Mouse (Mus musculus): ENCODE data around the gene Wwc2.
A peak's percentile ranks its signal among the peaks of the same experiment; 100 is the strongest.

The Wwc2 gene

GRCm38 (mm10) chr8:47989211-47989610 is 1.5 kb downstream of the Wwc2 start:
- DNase-seq, result no peak

GRCm38 (mm10) chr8:47988111-47988510 is 2.6 kb downstream of the Wwc2 start:
- no peak for DNase-seq

DNA sequence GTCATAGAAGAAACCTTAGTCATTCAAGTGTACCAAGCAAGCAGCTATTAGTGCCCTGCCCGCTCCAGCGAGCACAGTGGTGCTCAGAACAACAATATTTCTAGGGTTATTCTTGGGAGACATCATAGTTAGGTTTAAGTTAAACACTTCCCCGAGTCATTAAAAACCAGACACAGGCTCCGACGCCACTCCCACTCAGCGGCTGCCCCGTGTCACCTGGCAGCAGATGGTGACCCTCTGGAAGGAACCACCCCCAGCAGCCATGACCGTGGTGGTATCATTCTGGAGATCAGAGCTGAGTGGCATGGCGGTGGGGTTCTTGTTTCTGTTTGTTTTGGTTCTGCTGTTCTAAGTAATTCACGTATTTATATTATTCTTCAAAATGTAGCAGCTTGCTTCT is 5.1 kb downstream of the Wwc2 start:
- no peak for DNase-seq

- no peak for DNase-seq
These were observed 5.5 kb downstream of the Wwc2 start for GRCm38 (mm10) chr8:47985243-47985642.

GRCm38 (mm10) chr8:47981075-47981474 is 9.6 kb downstream of the Wwc2 start:
- DNase-seq, result no peak

- DNase-seq, result peak in 1 of 2 experiments; percentile 71
These were observed 10.8 kb downstream of the Wwc2 start for GRCm38 (mm10) chr8:47979876-47980275.

DNA sequence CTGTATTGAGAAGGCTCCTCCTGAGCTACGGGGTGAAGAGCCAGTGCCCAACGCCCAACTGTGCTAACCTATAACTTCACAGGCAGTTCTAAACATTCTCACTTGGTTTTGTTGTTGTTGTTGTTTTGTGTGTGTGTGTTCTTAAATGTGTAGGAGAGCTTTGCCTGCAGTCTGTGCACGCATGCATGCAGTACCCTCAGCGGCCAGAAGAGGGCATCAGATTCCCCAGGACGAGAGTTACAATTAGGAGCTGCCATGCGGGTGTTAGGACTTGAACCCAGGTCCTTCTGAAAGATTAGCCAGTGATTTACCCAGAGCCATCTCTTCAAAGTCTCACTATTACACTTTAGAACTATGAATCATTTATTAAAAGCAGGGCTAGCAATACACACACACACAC is 12.0 kb downstream of the Wwc2 start:
- DNase-seq, result peak in 1 of 2 experiments; percentile 58

- no peak for DNase-seq
These were observed 15.8 kb downstream of the Wwc2 start for GRCm38 (mm10) chr8:47974963-47975314.

DNA sequence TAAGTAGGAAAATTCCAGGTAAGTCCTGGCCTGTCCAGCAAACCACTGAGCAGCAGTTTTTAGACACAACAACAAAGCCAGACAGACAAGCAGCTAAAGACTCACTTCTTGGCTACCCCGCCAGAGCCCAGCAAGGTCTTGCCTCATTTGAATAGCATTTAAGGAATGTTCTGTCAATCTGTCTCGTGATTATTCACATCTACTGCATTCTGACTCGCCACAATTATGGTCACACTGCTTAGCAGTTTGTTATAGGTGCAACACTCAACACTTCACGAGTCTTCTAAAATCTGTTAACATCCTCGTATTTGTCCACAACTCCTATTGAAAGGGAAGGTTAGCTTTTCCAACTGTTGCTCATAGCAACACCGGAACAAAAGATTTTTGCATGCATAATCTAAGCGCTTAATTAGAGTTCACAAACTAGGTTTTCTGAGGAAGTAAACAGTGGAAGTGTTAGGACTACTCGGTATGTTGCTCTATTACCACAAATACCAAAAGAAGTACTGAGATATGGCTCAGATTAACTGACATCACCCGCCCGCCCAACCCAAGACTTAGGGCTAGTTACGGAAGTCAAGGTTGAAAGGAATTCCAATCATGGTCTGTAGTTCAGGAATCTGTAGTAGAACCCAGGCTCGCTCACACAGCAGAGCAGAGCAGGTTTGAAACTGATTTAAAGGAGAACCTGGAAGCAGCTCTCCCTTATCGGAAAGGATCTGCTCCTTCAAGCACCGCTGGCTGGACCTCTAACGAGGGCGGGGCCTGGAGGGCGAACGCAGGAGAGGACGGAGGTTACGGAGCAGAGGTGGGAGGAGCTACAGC is 16.4 kb downstream of the Wwc2 start:
- peak; percentile 91 for DNase-seq

GRCm38 (mm10) chr8:47971121-47971520 is 19.6 kb downstream of the Wwc2 start:
- DNase-seq, result peak in 1 of 2 experiments; percentile 70

- peak; percentile 87 to 93 for DNase-seq
These were observed 20.1 kb downstream of the Wwc2 start for GRCm38 (mm10) chr8:47970576-47970975.

GRCm38 (mm10) chr8:47967045-47967920 is 23.4 kb downstream of the Wwc2 start:
- peak; percentile 82 to 87 for DNase-seq

- no peak for DNase-seq
These were observed 28.2 kb downstream of the Wwc2 start for GRCm38 (mm10) chr8:47962484-47962883.

DNA sequence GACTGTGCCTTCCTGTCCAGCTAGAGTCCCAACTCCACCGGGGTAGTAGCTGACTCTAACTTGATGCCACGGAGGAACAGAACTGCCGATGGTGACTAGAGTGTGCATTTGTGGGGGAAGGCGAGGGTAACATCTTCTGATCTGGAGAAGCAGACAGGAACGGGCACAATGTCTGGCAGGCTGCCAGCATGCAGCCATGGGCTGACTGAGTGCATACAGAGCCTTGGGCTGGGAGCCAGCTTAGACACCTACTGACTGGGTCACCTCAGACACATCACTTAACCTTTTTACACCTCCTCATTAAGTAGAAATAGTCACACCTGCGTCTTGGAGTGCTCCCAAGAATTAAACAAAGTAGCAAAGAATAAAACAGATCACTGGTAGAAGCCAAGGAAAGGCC is 28.7 kb downstream of the Wwc2 start:
- peak; percentile 60 to 71 for DNase-seq

- no peak for DNase-seq
These were observed 33.2 kb downstream of the Wwc2 start for GRCm38 (mm10) chr8:47957560-47957959.

DNA sequence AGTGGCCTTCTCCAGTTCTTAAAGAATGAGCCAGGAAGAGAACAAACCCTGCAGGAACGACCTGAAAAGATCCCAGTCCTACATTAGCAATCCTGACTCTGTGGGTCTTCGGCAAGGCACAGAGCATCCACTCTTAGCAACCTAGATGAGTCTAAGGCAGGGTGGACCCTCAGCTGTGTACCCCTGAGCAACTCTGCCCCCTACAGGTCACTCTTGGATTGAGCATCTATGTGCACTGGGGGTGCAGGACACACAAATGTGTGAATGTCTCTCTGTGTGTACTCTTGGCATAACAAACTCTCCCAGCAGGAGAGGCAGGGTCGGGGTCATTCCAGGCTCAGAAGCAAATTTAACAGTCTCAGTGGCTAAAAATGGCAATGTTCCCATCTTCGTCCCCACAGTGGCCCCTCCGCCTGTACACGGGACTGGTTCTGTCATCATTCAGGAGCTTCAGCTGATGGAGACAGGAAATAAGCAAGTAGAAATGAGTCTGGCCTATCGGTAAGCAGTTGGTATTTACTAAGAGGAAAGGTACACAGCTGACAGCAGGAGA is 39.3 kb downstream of the Wwc2 start:
- DNase-seq, result no peak

- DNase-seq, result no peak
These were observed 41.9 kb downstream of the Wwc2 start for GRCm38 (mm10) chr8:47948836-47949235.

GRCm38 (mm10) chr8:47947672-47948618 is 42.8 kb downstream of the Wwc2 start:
- DNase-seq, result no peak

DNA sequence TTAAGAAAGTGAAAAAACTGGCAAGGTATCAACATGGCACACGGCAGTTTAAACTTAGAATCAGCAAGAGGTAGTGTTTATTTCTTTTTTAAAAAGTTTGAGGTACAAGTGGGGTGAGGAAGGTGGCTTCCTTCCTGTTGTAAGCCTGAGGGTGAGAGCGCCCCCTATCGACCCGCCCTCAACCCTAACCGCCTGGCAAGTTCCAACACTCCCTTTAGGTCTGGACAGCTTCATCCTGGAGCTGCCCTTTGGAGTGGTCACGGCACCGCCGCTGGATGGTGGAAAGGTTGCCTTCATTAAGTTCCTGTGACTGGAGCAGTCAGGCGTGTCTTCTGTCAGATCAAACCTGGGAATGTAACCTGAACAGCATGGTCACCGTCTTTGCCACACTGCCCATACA is 47.7 kb downstream of the Wwc2 start:
- DNase-seq, result peak; percentile 40 to 60

DNA sequence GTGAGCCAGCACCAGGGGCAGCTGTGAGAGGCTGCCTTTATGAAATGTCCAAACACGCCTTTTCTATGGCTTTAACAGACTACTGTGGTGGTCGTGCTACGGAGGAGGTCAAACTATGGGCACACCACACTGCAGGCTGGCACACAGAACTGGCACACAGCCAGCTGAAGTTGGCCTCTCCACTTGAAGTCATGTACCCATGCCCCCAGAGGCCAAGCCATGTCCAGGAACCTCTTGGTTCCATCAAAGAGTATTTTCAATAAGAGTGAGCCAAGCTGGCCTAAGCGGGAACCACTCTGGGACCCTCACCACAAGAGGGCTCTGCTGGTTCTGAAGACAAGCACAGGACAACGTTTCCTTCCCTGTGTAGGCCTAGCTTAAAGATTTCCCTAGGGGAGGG is 49.7 kb downstream of the Wwc2 start:
- peak; percentile 33 to 48 for DNase-seq

DNA sequence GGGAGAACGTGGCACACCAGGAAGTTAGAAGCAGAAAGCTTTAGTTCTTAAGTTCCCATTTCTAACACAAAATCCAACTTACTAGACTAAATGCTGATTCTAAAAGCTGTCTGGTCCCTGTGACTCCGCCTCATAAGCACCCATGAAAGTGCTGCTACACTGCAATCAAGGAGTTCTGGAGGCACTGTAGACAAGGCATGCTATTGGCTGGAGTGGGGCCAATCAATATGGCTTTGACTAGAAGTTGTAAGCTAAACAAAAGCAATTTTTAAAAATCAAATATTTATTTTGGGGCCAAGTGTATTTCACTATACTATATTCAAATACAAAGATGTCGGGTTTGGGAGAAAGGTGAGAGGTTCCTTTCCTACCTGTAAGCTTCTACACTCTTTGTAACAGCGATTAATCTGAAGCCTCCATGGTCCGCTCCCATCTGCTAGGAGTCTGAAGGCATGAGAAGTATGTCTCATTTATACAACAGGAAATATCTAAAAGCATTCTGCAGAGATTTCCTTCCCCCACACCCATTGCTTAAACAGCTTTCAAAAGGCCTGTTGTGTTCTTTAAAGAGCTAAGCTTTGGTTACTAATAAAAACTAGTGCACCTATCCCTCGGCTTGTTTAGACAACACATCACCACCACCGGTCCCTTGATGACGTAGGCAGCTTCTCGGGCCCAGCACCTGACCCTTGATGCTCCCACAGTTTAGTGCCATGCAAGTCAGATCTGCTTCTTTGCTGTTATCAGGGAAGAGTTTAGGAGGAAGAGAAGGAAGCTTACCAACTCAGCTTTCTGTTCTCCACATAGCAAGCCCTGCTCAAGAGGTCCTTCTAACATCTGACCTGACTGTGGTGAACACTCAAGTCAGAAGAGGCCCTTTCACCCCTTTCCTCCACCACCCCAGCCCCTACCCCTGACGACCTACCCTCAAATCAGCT is 50.5 kb downstream of the Wwc2 start:
- DNase-seq, result no peak

All from kidney, adult 8-10 months (tissue).